ENCODE assay signal across 8 mouse cellular contexts in the genomic region with DNA sequence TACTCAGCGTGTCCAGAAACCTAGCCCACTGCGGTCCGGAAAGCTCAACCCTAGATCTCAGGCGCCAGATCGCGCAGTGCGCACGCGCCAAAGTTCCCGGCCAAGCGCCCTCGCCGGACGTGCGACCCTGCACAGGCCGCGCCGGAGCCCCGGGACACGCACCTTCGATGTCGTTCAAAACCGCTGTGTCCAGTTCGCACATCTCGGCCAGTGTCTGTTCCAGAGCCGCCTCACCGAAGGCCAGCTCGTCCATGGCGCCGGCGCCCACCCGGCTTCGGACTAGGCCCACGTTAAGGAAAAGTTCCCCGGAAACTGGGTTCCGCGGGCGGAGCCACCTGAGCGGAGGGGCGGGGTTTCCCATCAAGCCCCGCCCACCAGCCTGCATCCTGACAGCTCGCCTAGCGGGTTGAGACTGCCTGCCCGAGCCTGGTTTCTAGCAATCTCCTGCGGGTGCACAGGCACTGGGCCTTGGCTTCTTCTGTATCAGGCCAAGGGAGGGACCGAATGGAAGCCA. TPM values are rescaled to one million over a fixed set of nuclear protein-coding genes. Genes with fewer than 3 reads are reported as not detected.
DNase-seq lines count a peak whose midpoint lies in the region; ATAC-seq and TF ChIP-seq lines count a peak whose summit lies in the region.

No protein-coding gene starts in this region.

- peak; percentile 92 for DNase-seq in G1E (ENCODE audit: low spot score)
- peak; percentile 72 to 85 for DNase-seq in cerebellum, adult 18-20 months
- DNase-seq in heart, postnatal 36 days = peak; percentile 90 to 98
- peak; percentile 77 to 85 for DNase-seq in layer of hippocampus, adult 2 months (ENCODE audit: low spot score in 2 of 2)
- DNase-seq in lung, adult 2 months = peak; percentile 96
- peak; percentile 96 for DNase-seq in testis, postnatal 10 days (ENCODE audit: low spot score)

- H3K27me3 ChIP-seq in G1E (ENCODE audit: insufficient read depth, low read length) = no peaks in the 10 kb centered on the region
- no peaks in the 10 kb centered on the region; the same call in 1 of the 2 replicates for H3K27me3 ChIP-seq in forebrain, embryonic 16.5 days (replicated peaks; ENCODE audit: control insufficient read depth, insufficient read depth, low read length)
- H3K27me3 ChIP-seq in neural tube, embryonic 15.5 days (replicated peaks) = no peaks in the 10 kb centered on the region

- H3K27ac ChIP-seq in forebrain, embryonic 16.5 days (ENCODE audit: low read length) = no peak overlapping the region
- H3K27ac ChIP-seq in layer of hippocampus, adult 2 months = peak overlapping the region; percentile 91
- H3K27ac ChIP-seq in neural tube, embryonic 15.5 days (replicated peaks) = peak overlapping the region; percentile 70

- intact Hi-C loops in heart, postnatal 36 days (cut with DNase I) = no loop called here

- H3K36me3 ChIP-seq in G1E (replicated peaks) = peaks cover 41% of the 10 kb centered on the region
- H3K36me3 ChIP-seq in forebrain, embryonic 16.5 days (ENCODE audit: control insufficient read depth, insufficient read depth) = no peaks in the 10 kb centered on the region
- H3K36me3 ChIP-seq in neural tube, embryonic 15.5 days = no peaks in the 10 kb centered on the region

- ATAC-seq in G1E (ENCODE audit: extremely low read depth, insufficient number of reproducible peaks, low FRiP score, poor library complexity, severe bottlenecking) = peak; percentile 46; the same call in 1 of the 2 replicates
- peak; percentile 79 for ATAC-seq in forebrain, embryonic 16.5 days
- peak; percentile 79 for ATAC-seq in neural tube, embryonic 15.5 days (ENCODE audit: low FRiP score)

- H3K4me1 ChIP-seq in G1E (ENCODE audit: insufficient read depth, low read depth, low read length) = peaks cover 90% of the 10 kb centered on the region
- peaks cover 21% of the 10 kb centered on the region for H3K4me1 ChIP-seq in forebrain, embryonic 16.5 days (replicated peaks; ENCODE audit: control insufficient read depth, insufficient read depth, low read length)
- H3K4me1 ChIP-seq in lung, adult 2 months (ENCODE audit: control insufficient read depth, insufficient read depth, low read length) = peaks cover 15% of the 10 kb centered on the region; the same call in 1 of the 2 replicates
- peaks cover 51% of the 10 kb centered on the region for H3K4me1 ChIP-seq in neural tube, embryonic 15.5 days

- peak overlapping the region; percentile 60 for H3K9ac ChIP-seq in forebrain, embryonic 16.5 days (replicated peaks; ENCODE audit: low read depth, low read length)
- H3K9ac ChIP-seq in neural tube, embryonic 15.5 days (replicated peaks) = peak overlapping the region; percentile 52

- H3K4me2 ChIP-seq in forebrain, embryonic 16.5 days (ENCODE audit: low read length) = peak overlapping the region; percentile 68
- H3K4me2 ChIP-seq in neural tube, embryonic 15.5 days = peak overlapping the region; percentile 68

- H3K4me3 ChIP-seq in G1E (ENCODE audit: low read depth, low read length) = peak overlapping the region; percentile 81
- H3K4me3 ChIP-seq in forebrain, embryonic 16.5 days (replicated peaks; ENCODE audit: low read length) = peak overlapping the region; percentile 65
- H3K4me3 ChIP-seq in layer of hippocampus, adult 2 months = peak overlapping the region; percentile 68
- peak overlapping the region; percentile 97 for H3K4me3 ChIP-seq in lung, adult 2 months (replicated peaks; ENCODE audit: extremely low read depth, low read depth, low read length)
- peak overlapping the region; percentile 57 for H3K4me3 ChIP-seq in neural tube, embryonic 15.5 days (replicated peaks)

- under 1% methylated on average over 46 of the region's 46 CpGs for WGBS in forebrain, embryonic 16.5 days
- WGBS in lung, adult 2 months = under 1% methylated on average over 46 of the region's 46 CpGs
- WGBS in neural tube, embryonic 15.5 days = under 1% methylated on average over 46 of the region's 46 CpGs

- peaks cover 12% of the 10 kb centered on the region for H3K9me3 ChIP-seq in G1E (replicated peaks)
- H3K9me3 ChIP-seq in forebrain, embryonic 16.5 days (ENCODE audit: control insufficient read depth, low read length) = no peaks in the 10 kb centered on the region
- no peaks in the 10 kb centered on the region for H3K9me3 ChIP-seq in neural tube, embryonic 15.5 days (replicated peaks)

- TF ChIP-seq POLR2A in lung, adult 2 months (IDR thresholded peaks at IDR 0.05; ENCODE audit: borderline replicate concordance, extremely low read depth, low read depth, low read length) = peak; percentile 60; the same call in 1 of the 2 replicates

- TF ChIP-seq CTCF in G1E (IDR thresholded peaks at IDR 0.05; ENCODE audit: low read depth, low read length) = no peak
- TF ChIP-seq CTCF in layer of hippocampus, adult 2 months (conservative IDR thresholded peaks at IDR 0.05) = 0 out of 2 replicates have a peak, but pooled peaks have one; percentile 8
- no peak for TF ChIP-seq CTCF in lung, adult 2 months (IDR thresholded peaks at IDR 0.05; ENCODE audit: insufficient read depth, low read length)

RNA-seq across cellular contexts. Expression of a gene that starts 2.0 kb away (rescaled TPM):
- 79.4 and 137 TPM in 2 replicates for total RNA-seq in G1E (2014; fragmentation: Nextera tagmentation)
- total RNA-seq in G1E (2017) = 64.4 and 66.8 TPM in 2 replicates
- 276 and 322 TPM in 2 replicates for polyA plus RNA-seq in G1E (2012)
- 41.1 and 46.9 TPM in 2 replicates for polyA plus RNA-seq in forebrain, embryonic 16.5 days (2015; fragmentation: Nextera tagmentation; extraction: Ambion mirVana)
- 10 to 100 TPM; 28.9 to 39.5 TPM for total RNA-seq in heart, postnatal 36 days (2021)
- total RNA-seq in layer of hippocampus, adult 2 months (2021) = 10 to 100 TPM; 64.2 to 70.8 TPM
- polyA plus RNA-seq in lung, adult 2 months (2012; rRNA removed) = 206 and 236 TPM in 2 replicates
- 44.2 and 50.0 TPM in 2 replicates for polyA plus RNA-seq in neural tube, embryonic 15.5 days (2015; fragmentation: Nextera tagmentation; extraction: Ambion mirVana)
